Mouse (Mus musculus) heart, adult 2 months (tissue): ENCODE measurements around the gene Ncor2. TPM values are rescaled to one million over a fixed set of nuclear protein-coding genes. Genes with fewer than 3 reads are reported as not detected.

Experiments used
- DNase-seq, 2 experiments: peaks; one replicate each; pipeline ENCODE4 v3.0.0; 2021
- H3K27ac ChIP-seq: fragments of 200-600 bp; 2 replicates; pipeline ENCODE4 v1.8.1; 2022
- H3K27me3 ChIP-seq: fragments of 200-500 bp; 2 replicates; pipeline ENCODE4 v1.6.1; 2012; ENCODE audit warnings: mild to moderate bottlenecking, low read length, inconsistent platforms, mixed read lengths; ENCODE audit not compliant: control insufficient read depth, insufficient read depth
- H3K36me3 ChIP-seq: fragments of 200-500 bp; 2 replicates; pipeline ENCODE4 v1.6.1; 2012; ENCODE audit warnings: low read length, inconsistent platforms; ENCODE audit not compliant: control insufficient read depth, insufficient read depth
- H3K4me1 ChIP-seq: fragments of 200-500 bp; 2 replicates; pipeline ENCODE4 v1.6.1; 2011; ENCODE audit warnings: low read length; ENCODE audit not compliant: control insufficient read depth, insufficient read depth
- H3K4me3 ChIP-seq: fragments of 200-600 bp; 2 replicates; pipeline ENCODE4 v1.8.1; 2022
- H3K79me2 ChIP-seq: fragments of 200-500 bp; replicated peaks from 2 replicates; pipeline ENCODE4 v1.6.1; 2012; ENCODE audit warnings: mild to moderate bottlenecking, inconsistent platforms, low read length, moderate library complexity, mixed read lengths; ENCODE audit not compliant: control insufficient read depth, insufficient read depth
- H3K9ac ChIP-seq: fragments of 200-500 bp; 2 replicates; pipeline ENCODE4 v1.6.1; 2012; ENCODE audit warnings: low read depth, mild to moderate bottlenecking, control low read depth, inconsistent platforms, low read length, mixed read lengths
- CTCF ChIP-seq: fragments of 200-600 bp; IDR thresholded peaks from 2 replicates; pipeline ENCODE4 v1.8.1; 2022; ENCODE audit warnings: antibody characterized with exemption, mild to moderate bottlenecking, moderate library complexity
- EP300 ChIP-seq: fragments of 200-500 bp; IDR thresholded peaks from 2 replicates; pipeline ENCODE4 v1.6.1; 2011; ENCODE audit warnings: low read depth, low read length, control low read depth; ENCODE audit not compliant: insufficient read depth
- POLR2A ChIP-seq: fragments of 200-500 bp; IDR thresholded peaks from 2 replicates; pipeline ENCODE4 v1.6.1; 2011; ENCODE audit warnings: mild to moderate bottlenecking, low read depth, low read length, control low read depth; ENCODE audit not compliant: insufficient read depth
- WGBS: fragments of 180-500 bp; shearing (Covaris S2); methylation state at CpG from one replicate; pipeline ENCODE4 v1.1.7; 2018; 5-methylcytosine and 5-hydroxymethylcytosine counted together
- intact Hi-C: fragments of 180-260 bp; cut with DNase I; formaldehyde crosslinking; loops from one replicate; pipeline ENCODE4 v1.15.1; 2025
- polyA plus RNA-seq: library from polyadenylated mRNA; depleted of rRNA; stranded (reverse); fragments of >200 nt; gene quantifications from 2 replicates; pipeline ENCODE4 v1.2.3, GENCODE M21; 2012
- total RNA-seq, 2 experiments: library from RNA; stranded (reverse); gene quantifications; 2 replicates each; pipeline ENCODE4 v1.2.3; 2021

The Ncor2 gene
- total and polyA plus RNA-seq, 3 experiments, result 39.1 to 77.5 (median 73.5) TPM

GRCm38 (mm10) chr5:125155451-125155850, 23.6 kb downstream of the Ncor2 start:
- H3K4me1 ChIP-seq, result peaks cover 44% of the 10 kb centered on the region
- peaks cover 17% of the 10 kb centered on the region for H3K79me2 ChIP-seq
- no peak for DNase-seq
- intact Hi-C loops, result no loop called here
- no peaks in the 10 kb centered on the region for H3K27me3 ChIP-seq
- no peak for TF ChIP-seq EP300
- TF ChIP-seq CTCF, result no peak
- no peak for TF ChIP-seq POLR2A
- no peaks in the 10 kb centered on the region for H3K36me3 ChIP-seq
- WGBS, result 89% methylated on average over 4 of the region's 4 CpGs
- H3K9ac ChIP-seq, result no peak overlapping the region
- H3K4me3 ChIP-seq, result no peak overlapping the region
- no peak overlapping the region for H3K27ac ChIP-seq

GRCm38 (mm10) chr5:125154989-125155388, 24.0 kb downstream of the Ncor2 start:
- Histone ChIP-seq H3K4me3 (no peak overlapping the region), H3K9ac (no peak overlapping the region)
- peak; percentile 70 to 81 for DNase-seq

GRCm38 (mm10) chr5:125154178-125154577, 24.8 kb downstream of the Ncor2 start:
- Histone ChIP-seq H3K27me3 (no peaks in the 10 kb centered on the region), H3K4me3 (no peak overlapping the region), H3K9ac (no peak overlapping the region), H3K79me2 (peaks cover 17% of the 10 kb centered on the region), H3K27ac (no peak overlapping the region), H3K4me1 (peaks cover 45% of the 10 kb centered on the region), H3K36me3 (no peaks in the 10 kb centered on the region)
- intact Hi-C loops, result no loop called here
- WGBS, result 72% methylated on average over 5 of the region's 5 CpGs
- TF ChIP-seq CTCF (no peak), EP300 (no peak), POLR2A (no peak)
- no peak for DNase-seq

More at GRCm38 (mm10) chr5:125154989-125155388, 24.0 kb downstream of the Ncor2 start:
- WGBS, result 59% methylated on average over 5 of the region's 5 CpGs
- Histone ChIP-seq H3K4me1 (peaks cover 45% of the 10 kb centered on the region), H3K36me3 (no peaks in the 10 kb centered on the region), H3K79me2 (peaks cover 17% of the 10 kb centered on the region), H3K27me3 (no peaks in the 10 kb centered on the region), H3K27ac (no peak overlapping the region)
- intact Hi-C loops, result no loop called here
- TF ChIP-seq EP300 (peak; percentile 69; the same call in 1 of the 2 replicates), POLR2A (no peak)

GRCm38 (mm10) chr5:125153201-125153816, 25.7 kb downstream of the Ncor2 start:
- intact Hi-C loops, result no loop called here
- H3K4me3 ChIP-seq, result no peak overlapping the region
- no peak overlapping the region for H3K9ac ChIP-seq
- no peaks in the 10 kb centered on the region for H3K27me3 ChIP-seq
- TF ChIP-seq POLR2A (no peak), EP300 (no peak), CTCF (peak; percentile 44)
- peaks cover 45% of the 10 kb centered on the region for H3K4me1 ChIP-seq
- DNase-seq, result no peak
- H3K36me3 ChIP-seq, result no peaks in the 10 kb centered on the region
- H3K27ac ChIP-seq, result no peak overlapping the region
- H3K79me2 ChIP-seq, result peaks cover 15% of the 10 kb centered on the region
- WGBS, result 77% methylated on average over 11 of the region's 11 CpGs

- H3K4me1 ChIP-seq, result peaks cover 42% of the 10 kb centered on the region
- 57% methylated on average over 17 of the region's 17 CpGs for WGBS
- intact Hi-C loops, result no loop called here
Observed at GRCm38 (mm10) chr5:125151872-125152534, 27.0 kb downstream of the Ncor2 start.

GRCm38 (mm10) chr5:125150951-125151564, 28.0 kb downstream of the Ncor2 start:
- H3K27me3 ChIP-seq, result no peaks in the 10 kb centered on the region
- H3K27ac ChIP-seq, result no peak overlapping the region; the same call in 1 of the 2 replicates
- 27% methylated on average over 10 of the region's 10 CpGs for WGBS
- H3K79me2 ChIP-seq, result peaks cover 13% of the 10 kb centered on the region
- peaks cover 42% of the 10 kb centered on the region for H3K4me1 ChIP-seq
- no peaks in the 10 kb centered on the region for H3K36me3 ChIP-seq
- intact Hi-C loops, result no loop called here
- DNase-seq, result no peak
- no peak overlapping the region for H3K4me3 ChIP-seq
- H3K9ac ChIP-seq, result peak overlapping the region; percentile 3; the same call in 1 of the 2 replicates
- TF ChIP-seq POLR2A (no peak), EP300 (0 out of 2 replicates have a peak, but pooled peaks have one; percentile 16)

More at GRCm38 (mm10) chr5:125151872-125152534, 27.0 kb downstream of the Ncor2 start:
- DNase-seq, result no peak
- Histone ChIP-seq H3K4me3 (no peak overlapping the region), H3K9ac (no peak overlapping the region), H3K79me2 (peaks cover 14% of the 10 kb centered on the region), H3K27ac (peak overlapping the region; percentile 12; the same call in 1 of the 2 replicates), H3K27me3 (no peaks in the 10 kb centered on the region), H3K36me3 (no peaks in the 10 kb centered on the region)
- TF ChIP-seq CTCF, result no peak
